Mouse (Mus musculus) heart, postnatal 0 days (tissue): ENCODE results near the gene Etfb. TPM values are rescaled to one million over a fixed set of nuclear protein-coding genes. Genes with fewer than 3 reads are reported as not detected.

Experiments used
- ATAC-seq: fragments of 200-750 bp; cut with Nextera tagmentation; 2 replicates; pipeline ENCODE4 v1.8.0; 2017; ENCODE audit warnings: low read depth, moderate number of reproducible peaks, moderate library complexity; ENCODE audit not compliant: insufficient read depth
- DNase-seq: peaks from one replicate; pipeline ENCODE4 v3.0.0-alpha.2; 2016; ENCODE audit warnings: low spot score
- H3K27ac ChIP-seq: fragments of 300-500 bp; sonication (generic); 2 replicates; pipeline ENCODE4 v1.5.1; 2014; ENCODE audit warnings: low read depth, mild to moderate bottlenecking
- H3K27me3 ChIP-seq: fragments of 300-500 bp; sonication (generic); 2 replicates; pipeline ENCODE4 v1.6.1; 2014; ENCODE audit warnings: low read length, mixed read lengths; ENCODE audit not compliant: control insufficient read depth, insufficient read depth
- H3K36me3 ChIP-seq: fragments of 300-500 bp; sonication (generic); replicated peaks from 2 replicates; pipeline ENCODE4 v1.6.1; 2014; ENCODE audit warnings: low read length, mixed read lengths; ENCODE audit not compliant: control insufficient read depth, insufficient read depth
- H3K4me1 ChIP-seq: fragments of 300-500 bp; sonication (generic); 2 replicates; pipeline ENCODE4 v1.6.1; 2014; ENCODE audit warnings: antibody characterized with exemption; ENCODE audit not compliant: control insufficient read depth, insufficient read depth
- H3K4me2 ChIP-seq: fragments of 300-500 bp; sonication (generic); 2 replicates; pipeline ENCODE4 v1.6.1; 2014; ENCODE audit warnings: low read depth, mild to moderate bottlenecking, low read length, moderate library complexity
- H3K4me3 ChIP-seq: fragments of 300-500 bp; sonication (generic); 2 replicates; pipeline ENCODE4 v1.5.1; 2014; ENCODE audit warnings: low read depth, low read length
- H3K9ac ChIP-seq: fragments of 300-500 bp; sonication (generic); replicated peaks from 2 replicates; pipeline ENCODE4 v1.6.1; 2014; ENCODE audit warnings: low read depth, low read length, mixed read lengths
- H3K9me3 ChIP-seq: fragments of 300-500 bp; sonication (generic); replicated peaks from 2 replicates; pipeline ENCODE4 v1.6.1; 2016; ENCODE audit warnings: low read length; ENCODE audit not compliant: control insufficient read depth
- CTCF ChIP-seq: IDR thresholded peaks from 2 replicates; pipeline ENCODE4 v1.5.1; 2016; ENCODE audit warnings: antibody characterized with exemption, control low read depth, low read depth
- EP300 ChIP-seq: IDR thresholded peaks from 2 replicates; pipeline ENCODE4 v1.6.1; 2016; ENCODE audit warnings: antibody characterized with exemption, low read depth
- WGBS: fragments of 180-500 bp; shearing (Covaris S2); extraction: QIAGEN DNeasy Blood & Tissue Kit; methylation state at CpG from one replicate; pipeline ENCODE4 v1.1.7; 2014; 5-methylcytosine and 5-hydroxymethylcytosine counted together
- polyA plus RNA-seq: library from polyadenylated mRNA; unstranded; fragments of >200 nt; fragmentation: Nextera tagmentation; extraction: Ambion mirVana; gene quantifications from 2 replicates; pipeline ENCODE4 v1.2.1, GENCODE M21; 2015
- total RNA-seq: library from RNA; depleted of rRNA; stranded (reverse); fragments of >200 nt; gene quantifications from 2 replicates; pipeline ENCODE4 v1.2.3, GENCODE M21; 2014; ENCODE audit warnings: low replicate concordance

Etfb gene
- total and polyA plus RNA-seq, 2 experiments from 2014 or later: 434 to 1,315 TPM

DNA sequence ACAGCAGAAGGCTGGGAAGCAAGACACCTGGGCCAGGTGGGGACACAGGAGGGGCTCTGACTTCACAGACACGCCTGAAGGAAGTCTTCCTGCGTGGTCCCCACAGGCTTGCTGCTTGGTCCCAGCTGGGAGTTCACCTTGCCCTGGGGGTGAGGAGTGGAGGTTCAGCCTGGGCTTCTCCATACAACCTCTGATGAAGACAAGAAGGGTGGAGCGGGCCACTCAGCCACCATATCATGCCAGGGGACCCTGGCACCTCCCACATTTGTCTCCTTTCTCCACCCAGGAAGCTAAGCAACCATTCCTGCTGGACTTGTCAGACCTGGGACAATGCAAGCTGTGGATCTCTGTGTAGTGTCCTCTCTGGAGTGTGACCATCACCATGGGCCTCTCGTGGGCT lies 19.0 kb downstream of the Etfb start, which contains the start of gene Vsig10l:
Gene Vsig10l (plus strand): TSS at position 301 of the 400 bp plus-strand sequence.
- Histone ChIP-seq H3K9ac (no peak within 1 kb of the TSS), H3K9me3 (no peaks in the 10 kb centered on the region), H3K27me3 (no peaks in the 10 kb centered on the region), H3K4me3 (no peak within 1 kb of the TSS), H3K36me3 (peaks cover 3% of the 10 kb centered on the region; the same call in 1 of the 2 replicates), H3K4me2 (no peak within 1 kb of the TSS), H3K27ac (no peak within 1 kb of the TSS), H3K4me1 (peaks cover 9% of the 10 kb centered on the region)
- DNase-seq: no peak
- WGBS: 55% methylated on average over 4 of the region's 4 CpGs
- ATAC-seq: no peak
- TF ChIP-seq CTCF (no peak), EP300 (no peak)

DNA sequence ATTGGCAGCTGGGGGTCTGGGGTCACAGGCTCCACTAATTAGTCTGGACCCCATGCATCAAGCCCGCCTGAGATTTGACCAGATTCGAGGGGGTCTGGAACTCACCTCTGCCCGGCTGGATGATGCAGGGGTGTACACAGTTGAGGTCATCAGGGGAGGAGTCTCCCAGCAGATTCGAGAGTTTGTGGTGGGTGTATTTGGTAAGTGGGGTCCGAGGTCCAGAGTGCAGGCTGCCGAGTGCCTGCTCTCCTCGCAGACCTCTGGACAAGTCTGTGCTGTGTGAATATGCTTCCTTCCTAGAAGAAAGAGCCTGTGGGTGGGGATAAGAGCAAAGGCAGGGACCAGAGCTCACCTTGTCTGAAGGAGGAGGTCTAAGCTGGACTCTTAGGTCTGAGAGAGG lies 20.1 kb downstream of the Etfb start:
- ATAC-seq (no peak), DNase-seq (no peak)
- H3K4me1 ChIP-seq: peaks cover 9% of the 10 kb centered on the region
- no peak overlapping the region for H3K27ac ChIP-seq
- WGBS: 81% methylated on average over 7 of the region's 7 CpGs
- H3K27me3 ChIP-seq: no peaks in the 10 kb centered on the region
- H3K36me3 ChIP-seq: no peaks in the 10 kb centered on the region
- TF ChIP-seq EP300 (no peak), CTCF (no peak)
- H3K9ac ChIP-seq: no peak overlapping the region
- no peak overlapping the region for H3K4me3 ChIP-seq
- H3K4me2 ChIP-seq: no peak overlapping the region
- H3K9me3 ChIP-seq: no peaks in the 10 kb centered on the region

DNA sequence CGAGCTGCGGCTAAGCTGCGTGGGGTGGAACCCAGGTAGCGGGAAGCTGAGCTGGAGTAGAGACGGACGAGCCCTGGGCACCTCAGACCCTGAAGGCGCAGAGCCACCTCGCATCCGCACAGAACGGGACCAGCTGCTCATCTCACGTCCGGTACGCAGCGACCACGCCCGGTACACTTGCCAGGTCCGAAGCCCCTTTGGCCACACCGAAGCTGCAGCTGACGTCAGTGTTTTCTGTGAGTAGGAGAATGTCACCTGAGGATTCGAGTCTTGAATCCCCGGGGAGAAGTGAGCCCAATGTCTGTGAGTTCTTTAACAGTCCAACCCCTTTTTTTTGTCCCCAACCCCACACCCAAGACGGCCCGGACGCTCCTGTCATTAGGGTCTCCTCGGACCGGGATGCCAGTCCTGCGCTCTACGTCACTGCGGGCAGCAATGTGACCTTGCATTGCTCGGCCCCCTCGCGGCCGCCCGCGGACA lies 21.0 kb downstream of the Etfb start:
- Histone ChIP-seq H3K9me3 (no peaks in the 10 kb centered on the region), H3K4me1 (peaks cover 7% of the 10 kb centered on the region), H3K27ac (no peak overlapping the region), H3K4me2 (peak overlapping the region; percentile 72), H3K36me3 (no peaks in the 10 kb centered on the region), H3K4me3 (peak overlapping the region; percentile 43), H3K9ac (peak overlapping the region; percentile 38; the same call in 1 of the 2 replicates), H3K27me3 (no peaks in the 10 kb centered on the region)
- ATAC-seq (peak; percentile 60), DNase-seq (no peak)
- TF ChIP-seq EP300 (no peak), CTCF (peak; percentile 18; the same call in 1 of the 2 replicates)
- whole genome bisulfite sequencing: 8% methylated on average over 33 of the region's 35 CpGs

DNA sequence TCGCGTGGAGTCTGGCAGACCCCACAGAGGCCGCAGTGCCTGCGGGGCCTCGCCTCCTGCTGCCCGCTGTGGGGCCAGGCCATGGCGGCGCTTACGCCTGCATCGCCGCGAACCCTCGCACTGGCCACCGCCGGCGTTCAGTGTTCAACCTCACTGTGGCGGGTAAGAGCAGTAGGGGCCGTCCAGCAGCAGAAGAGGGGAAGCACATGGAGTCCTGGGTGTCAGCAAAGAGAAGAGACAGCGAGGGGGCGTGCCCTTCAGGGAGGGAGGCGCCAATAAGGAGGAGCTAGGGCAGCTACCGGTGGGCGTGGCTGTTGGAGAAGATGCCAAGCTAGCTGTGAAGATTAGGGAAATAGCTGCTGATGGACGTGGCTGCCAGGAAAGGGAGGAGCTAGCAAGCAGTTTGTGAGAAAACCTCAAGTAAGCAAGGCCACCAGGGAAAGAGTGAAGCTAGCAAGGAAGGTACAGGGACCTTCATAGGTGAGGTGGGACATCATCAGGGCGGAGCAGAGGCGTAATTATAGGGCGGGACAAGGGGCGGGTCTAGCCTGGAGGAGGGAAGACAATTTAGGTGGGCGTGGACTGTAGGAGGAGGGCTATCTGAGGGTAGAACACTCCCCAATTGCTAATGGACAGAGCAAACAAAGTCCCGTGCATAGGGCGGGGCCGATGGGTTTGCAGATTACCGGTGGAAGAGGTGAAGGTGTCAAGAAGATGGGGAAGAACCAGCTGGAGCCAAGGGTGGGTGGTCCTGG lies 21.6 kb downstream of the Etfb start:
- H3K4me1 ChIP-seq: peaks cover 5% of the 10 kb centered on the region
- no peak overlapping the region for H3K27ac ChIP-seq
- WGBS: under 1% methylated on average over 33 of the region's 33 CpGs
- no peaks in the 10 kb centered on the region for H3K9me3 ChIP-seq
- peak overlapping the region; percentile 72 for H3K4me2 ChIP-seq
- no peaks in the 10 kb centered on the region for H3K36me3 ChIP-seq
- DNase-seq: peak; percentile 90
- peak overlapping the region; percentile 38; the same call in 1 of the 2 replicates for H3K9ac ChIP-seq
- H3K27me3 ChIP-seq: no peaks in the 10 kb centered on the region
- TF ChIP-seq CTCF: no peak; the same call in 1 of the 2 replicates
- peak overlapping the region; percentile 43 for H3K4me3 ChIP-seq
- ATAC-seq: peak; percentile 81

DNA sequence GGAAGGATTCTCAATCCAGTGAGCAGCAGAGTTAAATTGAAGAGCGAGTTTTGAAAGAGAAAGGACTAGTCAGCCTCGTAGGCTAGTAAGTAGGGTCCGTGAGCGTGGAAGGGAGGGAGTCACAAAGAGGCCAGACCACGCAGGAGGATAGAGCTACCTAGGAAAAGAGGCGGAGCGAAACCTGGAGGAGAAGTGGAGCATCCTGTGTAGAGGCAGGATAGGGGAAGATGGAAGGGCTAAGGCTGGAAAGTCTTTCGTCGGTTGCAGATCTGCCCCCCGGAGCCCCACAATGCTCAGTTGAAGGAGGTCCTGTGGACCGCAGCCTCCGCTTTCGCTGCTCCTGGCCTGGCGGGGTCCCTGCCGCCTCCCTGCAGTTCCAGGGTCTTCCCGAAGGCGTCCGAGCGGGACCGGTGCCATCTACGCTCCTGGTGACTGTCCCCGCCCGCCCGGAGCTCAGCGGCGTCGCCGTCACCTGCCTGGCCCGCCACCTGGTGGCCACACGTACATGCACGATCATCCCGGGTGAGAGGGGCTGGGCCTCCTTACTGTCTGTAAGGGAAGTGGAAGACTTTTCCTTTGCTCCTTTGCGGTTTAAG lies 22.3 kb downstream of the Etfb start:
- Histone ChIP-seq H3K36me3 (peaks cover 3% of the 10 kb centered on the region), H3K4me3 (peak overlapping the region; percentile 43), H3K4me1 (peaks cover 5% of the 10 kb centered on the region), H3K27ac (no peak overlapping the region), H3K9ac (0 out of 2 replicates have a peak overlapping the region, but pooled peaks have one; percentile 16), H3K4me2 (peak overlapping the region; percentile 72), H3K9me3 (no peaks in the 10 kb centered on the region), H3K27me3 (no peaks in the 10 kb centered on the region)
- WGBS: under 1% methylated on average over 32 of the region's 33 CpGs
- TF ChIP-seq CTCF (peak; percentile 96), EP300 (no peak)
- DNase-seq (peak; percentile 90), ATAC-seq (peak; percentile 71)
